30 mouse cellular contexts compared by ENCODE assay signal in the genomic region with DNA sequence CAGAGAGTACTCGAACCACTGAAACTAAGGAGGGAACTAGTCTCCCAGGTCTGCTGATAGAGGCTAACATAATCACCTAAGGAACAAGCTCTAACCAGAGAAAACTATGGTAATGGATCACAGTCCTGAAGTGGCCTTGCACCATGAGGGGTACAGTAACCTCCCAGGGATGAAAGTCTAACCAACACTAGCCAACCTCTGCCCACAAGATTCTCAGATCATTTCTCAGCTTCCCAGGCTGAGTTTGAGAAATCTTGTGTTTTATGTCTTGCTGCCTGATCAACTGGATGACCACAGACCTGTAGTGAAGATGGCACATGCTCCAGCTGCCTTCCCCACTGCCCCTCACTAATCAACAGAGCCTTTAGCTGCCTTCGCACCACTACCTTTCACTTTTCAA. TPM values are rescaled to one million over a fixed set of nuclear protein-coding genes. Genes with fewer than 3 reads are reported as not detected.
"Had no signal": no experiment of that assay in that cellular context is flagged by ENCODE, and none has a peak within 500 bp of the region (broad histone marks: within the 10 kb centered on the region; RNA-seq: fewer than 3 reads in every experiment).

No protein-coding gene starts in this region.

RNA-seq across cellular contexts. Expression of gene Cyp2d12, which starts 1.7 kb away (rescaled TPM):
- polyA plus RNA-seq: limb, embryonic 10.5 days; limb, embryonic 11.5 days; limb, embryonic 12.5 days; limb, embryonic 13.5 days; limb, embryonic 14.5 days; limb, embryonic 15.5 days; liver, embryonic 11.5 days; liver, embryonic 12.5 days; liver, embryonic 13.5 days; liver, embryonic 14.5 days; liver, embryonic 15.5 days; liver, embryonic 16.5 days; lung, adult 2 months; lung, embryonic 14.5 days; lung, embryonic 15.5 days; lung, embryonic 16.5 days; lung, postnatal 0 days; macrophage; midbrain, embryonic 10.5 days; midbrain, embryonic 11.5 days; midbrain, embryonic 12.5 days; midbrain, embryonic 13.5 days; midbrain, embryonic 14.5 days; midbrain, embryonic 15.5 days; midbrain, embryonic 16.5 days; midbrain, postnatal 0 days; myocyte; neural tube, embryonic 11.5 days; neural tube, embryonic 12.5 days; neural tube, embryonic 13.5 days had no signal
